Mouse (Mus musculus) liver, embryonic 15.5 days (tissue): ENCODE measurements around the gene Ggps1. TPM values are rescaled to one million over a fixed set of nuclear protein-coding genes. Genes with fewer than 3 reads are reported as not detected.
"Not testable (repeated sequence)": the region's sequence is repeated elsewhere in the genome, so short reads cannot be mapped to it uniquely, and the experiment has no call there.

Source experiments
- ATAC-seq: fragments of 200-750 bp; cut with Nextera tagmentation; 2 replicates; pipeline ENCODE4 v1.8.0; 2017; ENCODE audit warnings: moderate number of reproducible peaks, mild to moderate bottlenecking, moderate library complexity; ENCODE audit not compliant: insufficient read depth
- H3K27ac ChIP-seq: fragments of 300-500 bp; sonication (generic); replicated peaks from 2 replicates; pipeline ENCODE4 v1.5.1; 2015; ENCODE audit warnings: mild to moderate bottlenecking, inconsistent platforms
- H3K27me3 ChIP-seq: fragments of 300-500 bp; sonication (generic); 2 replicates; pipeline ENCODE4 v1.6.1; 2015; ENCODE audit warnings: mild to moderate bottlenecking, inconsistent platforms
- H3K36me3 ChIP-seq: fragments of 300-500 bp; sonication (generic); replicated peaks from 2 replicates; pipeline ENCODE4 v1.6.1; 2015; ENCODE audit warnings: moderate library complexity, mild to moderate bottlenecking, inconsistent platforms
- H3K4me1 ChIP-seq: fragments of 300-500 bp; sonication (generic); replicated peaks from 2 replicates; pipeline ENCODE4 v1.6.1; 2015; ENCODE audit warnings: inconsistent platforms
- H3K4me2 ChIP-seq: fragments of 300-500 bp; sonication (generic); 2 replicates; pipeline ENCODE4 v1.6.1; 2015; ENCODE audit warnings: moderate library complexity, mild to moderate bottlenecking, inconsistent platforms
- H3K4me3 ChIP-seq: fragments of 300-500 bp; sonication (generic); replicated peaks from 2 replicates; pipeline ENCODE4 v1.5.1; 2015; ENCODE audit warnings: mild to moderate bottlenecking, inconsistent platforms
- H3K9ac ChIP-seq: fragments of 300-500 bp; sonication (generic); 2 replicates; pipeline ENCODE4 v1.6.1; 2015; ENCODE audit warnings: moderate library complexity, mild to moderate bottlenecking, inconsistent platforms
- H3K9me3 ChIP-seq: fragments of 300-500 bp; sonication (generic); replicated peaks from 2 replicates; pipeline ENCODE4 v1.6.1; 2016; ENCODE audit warnings: inconsistent platforms
- WGBS: fragments of 180-500 bp; shearing (Covaris S2); methylation state at CpG from one replicate; pipeline ENCODE4 v1.1.7; 2015; ENCODE audit warnings: mixed read lengths; ENCODE audit not compliant: insufficient replicate concordance; 5-methylcytosine and 5-hydroxymethylcytosine counted together
- polyA plus RNA-seq: library from polyadenylated mRNA; unstranded; fragments of >200 nt; fragmentation: Nextera tagmentation; extraction: Ambion mirVana; gene quantifications from 2 replicates; pipeline ENCODE4 v1.2.1, GENCODE M21; 2015

Ggps1 gene
- polyA plus RNA-seq, 1 experiment from 2014 or later, result 11.3 TPM

DNA sequence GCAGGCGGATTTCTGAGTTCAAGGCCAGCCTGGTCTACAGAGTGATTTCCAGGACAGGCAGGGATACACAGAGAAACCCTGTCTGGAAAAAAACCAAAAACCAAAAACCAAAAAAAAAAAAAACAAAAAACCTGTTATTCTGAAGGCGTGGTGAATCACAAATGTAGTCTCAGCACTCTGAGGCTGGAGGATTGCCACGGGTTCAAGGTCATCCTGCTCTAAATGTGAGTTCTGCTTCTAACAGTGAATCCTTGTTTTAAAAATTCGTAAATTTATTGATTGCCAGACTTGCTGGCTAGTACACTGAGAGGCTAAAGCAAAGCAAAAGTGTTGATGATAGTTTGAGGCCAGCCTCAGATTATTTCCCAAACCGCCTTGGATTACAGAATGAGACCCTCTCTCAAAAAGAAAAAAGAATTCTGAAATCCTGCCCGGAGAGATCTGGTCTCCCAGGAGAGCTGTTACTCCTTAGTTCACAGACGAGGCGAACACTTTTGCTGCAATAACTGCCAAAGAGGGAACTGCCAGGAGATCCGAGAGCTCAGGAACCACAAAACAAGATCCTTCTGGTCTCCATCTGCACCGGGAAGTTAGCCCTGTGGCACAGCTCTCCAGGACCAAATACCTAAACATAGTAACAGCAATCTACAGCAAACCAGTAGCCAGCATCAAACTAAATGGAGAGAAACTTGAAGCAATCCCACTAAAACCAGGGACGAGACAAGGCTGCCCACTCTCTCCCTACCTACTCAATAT, 27.2 kb downstream of the Ggps1 start:
- Histone ChIP-seq H3K9ac (no peak overlapping the region), H3K36me3 (peaks cover 3% of the 10 kb centered on the region; the same call in 1 of the 2 replicates), H3K9me3 (no peaks in the 10 kb centered on the region), H3K27me3 (no peaks in the 10 kb centered on the region), H3K27ac (peak overlapping the region; percentile 42; the same call in 1 of the 2 replicates), H3K4me1 (peaks cover 73% of the 10 kb centered on the region), H3K4me2 (no peak overlapping the region), H3K4me3 (no peak overlapping the region)
- ATAC-seq, result no peak
- WGBS, result 82% methylated on average over 11 of the region's 11 CpGs

DNA sequence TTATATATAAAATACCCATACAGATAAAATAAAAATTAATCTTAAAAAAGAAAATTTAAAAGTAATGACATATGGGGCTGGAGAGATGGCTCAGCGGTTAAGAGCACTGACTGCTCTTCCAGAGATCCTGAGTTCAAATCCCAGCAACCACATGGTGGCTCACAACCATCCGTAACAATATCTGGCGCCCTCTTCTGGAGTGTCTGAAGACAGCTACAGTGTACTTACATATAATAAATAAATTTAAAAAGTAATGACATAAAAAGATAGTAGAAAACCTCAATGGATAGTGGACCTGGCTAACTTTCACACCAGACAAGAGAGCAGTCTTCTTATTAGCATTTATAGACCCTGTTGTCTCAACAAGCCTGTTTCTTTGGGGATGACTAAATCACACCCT, 27.9 kb downstream of the Ggps1 start:
- not testable (repeated sequence) for H3K4me3 ChIP-seq, H3K4me2 ChIP-seq, H3K27me3 ChIP-seq, H3K9ac ChIP-seq, ATAC-seq, H3K36me3 ChIP-seq, H3K9me3 ChIP-seq
- 80% methylated on average over 3 of the region's 3 CpGs for WGBS
- peaks cover 76% of the 10 kb centered on the region for H3K4me1 ChIP-seq
- H3K27ac ChIP-seq, result peak overlapping the region; percentile 93

DNA sequence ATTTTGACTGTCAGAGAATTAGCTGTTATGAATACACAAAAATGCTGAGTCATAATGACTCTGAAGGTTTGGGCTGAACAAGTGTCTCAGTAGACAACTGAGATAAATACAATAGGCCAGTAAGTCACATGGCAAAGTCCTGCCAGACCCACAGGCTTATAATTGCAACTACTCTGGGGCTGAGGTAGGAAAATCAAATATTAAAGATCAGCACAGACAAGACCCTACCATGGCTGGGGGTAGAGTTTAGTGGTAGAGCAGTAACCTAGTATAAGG, 29.3 kb downstream of the Ggps1 start:
- Histone ChIP-seq H3K9ac (no peak overlapping the region), H3K4me1 (peaks cover 86% of the 10 kb centered on the region), H3K9me3 (no peaks in the 10 kb centered on the region), H3K4me2 (peak overlapping the region; percentile 54), H3K4me3 (no peak overlapping the region), H3K36me3 (peaks cover 4% of the 10 kb centered on the region), H3K27me3 (no peaks in the 10 kb centered on the region), H3K27ac (peak overlapping the region; percentile 93)
- peak; percentile 85 for ATAC-seq

GRCm38 (mm10) chr13:14033309-14034072, 29.8 kb downstream of the Ggps1 start:
- peak overlapping the region; percentile 54 for H3K4me2 ChIP-seq
- peaks cover 84% of the 10 kb centered on the region for H3K4me1 ChIP-seq
- H3K4me3 ChIP-seq, result no peak overlapping the region
- ATAC-seq, result peak; percentile 78
- peak overlapping the region; percentile 18; the same call in 1 of the 2 replicates for H3K9ac ChIP-seq
- H3K36me3 ChIP-seq, result peaks cover 8% of the 10 kb centered on the region
- peak overlapping the region; percentile 93 for H3K27ac ChIP-seq
- H3K27me3 ChIP-seq, result no peaks in the 10 kb centered on the region
- 17% methylated on average over 5 of the region's 5 CpGs for WGBS
- no peaks in the 10 kb centered on the region for H3K9me3 ChIP-seq

GRCm38 (mm10) chr13:14026154-14026820, 37.0 kb downstream of the Ggps1 start:
- Histone ChIP-seq H3K9ac (no peak overlapping the region), H3K27ac (peak overlapping the region; percentile 41; the same call in 1 of the 2 replicates), H3K27me3 (no peaks in the 10 kb centered on the region), H3K4me3 (no peak overlapping the region), H3K4me1 (peaks cover 43% of the 10 kb centered on the region), H3K9me3 (no peaks in the 10 kb centered on the region), H3K4me2 (no peak overlapping the region), H3K36me3 (peaks cover 33% of the 10 kb centered on the region)
- ATAC-seq, result no peak
- WGBS, result 73% methylated on average over 6 of the region's 6 CpGs

- no peak overlapping the region for H3K27ac ChIP-seq
- H3K9me3 ChIP-seq, result no peaks in the 10 kb centered on the region
- no peaks in the 10 kb centered on the region for H3K27me3 ChIP-seq
- no peak for ATAC-seq
- no peak overlapping the region for H3K9ac ChIP-seq
- H3K36me3 ChIP-seq, result peaks cover 33% of the 10 kb centered on the region
- no peak overlapping the region for H3K4me3 ChIP-seq
- H3K4me1 ChIP-seq, result peaks cover 36% of the 10 kb centered on the region
- WGBS, result 86% methylated on average over 6 of the region's 6 CpGs
- no peak overlapping the region for H3K4me2 ChIP-seq
These were observed 37.7 kb downstream of the Ggps1 start for GRCm38 (mm10) chr13:14025554-14025953.

DNA sequence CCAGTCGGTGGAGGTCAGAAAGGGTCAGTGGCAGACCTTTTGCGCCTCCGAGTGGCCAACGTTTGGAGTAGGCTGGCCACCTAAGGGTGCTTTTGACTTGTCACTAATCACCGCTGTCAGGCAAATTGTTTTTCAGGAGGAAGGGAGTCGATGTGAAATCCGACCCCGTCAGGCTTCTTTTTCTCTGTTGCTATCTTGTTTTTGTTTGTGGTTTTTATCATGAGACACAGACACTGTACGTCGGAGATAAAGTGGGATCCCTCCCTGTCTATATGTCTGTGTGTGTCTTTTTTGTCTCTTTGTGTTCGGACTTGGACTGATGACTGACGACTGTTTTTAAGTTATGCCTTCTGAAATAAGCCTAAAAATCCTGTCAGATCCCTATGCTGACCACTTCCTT, 41.9 kb downstream of the Ggps1 start:
- Histone ChIP-seq H3K36me3 (peaks cover 40% of the 10 kb centered on the region), H3K27ac (peak overlapping the region; percentile 88), H3K4me3 (peak overlapping the region; percentile 32), H3K4me1 (peaks cover 32% of the 10 kb centered on the region), H3K4me2 (peak overlapping the region; percentile 56)
- not testable (repeated sequence) for H3K9ac ChIP-seq, H3K9me3 ChIP-seq, H3K27me3 ChIP-seq
- ATAC-seq, result peak; percentile 79
- WGBS, result 18% methylated on average over 12 of the region's 12 CpGs

DNA sequence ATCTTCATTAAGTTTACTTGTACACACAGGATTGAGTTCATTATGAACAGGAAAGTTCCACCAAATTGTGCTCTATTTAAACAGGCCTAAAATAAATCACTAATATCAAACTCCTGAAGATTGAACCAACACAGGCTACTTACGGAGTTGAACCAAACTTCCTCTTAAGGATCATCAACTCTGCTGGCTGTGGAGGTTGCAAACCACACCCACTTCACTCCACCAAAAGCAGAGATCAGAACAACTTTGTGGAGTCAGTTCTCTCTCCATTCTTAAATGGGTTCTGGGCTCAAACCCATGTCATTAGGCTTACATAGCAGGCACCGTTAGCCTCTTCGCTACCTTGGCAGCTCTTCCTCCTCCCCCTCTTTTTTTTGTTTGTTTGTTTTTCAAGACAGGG, 44.4 kb downstream of the Ggps1 start:
- Histone ChIP-seq H3K4me2 (no peak overlapping the region), H3K9ac (no peak overlapping the region), H3K4me1 (peaks cover 27% of the 10 kb centered on the region), H3K4me3 (no peak overlapping the region), H3K9me3 (no peaks in the 10 kb centered on the region), H3K36me3 (peaks cover 46% of the 10 kb centered on the region), H3K27me3 (no peaks in the 10 kb centered on the region), H3K27ac (peak overlapping the region; percentile 76)
- 68% methylated on average over 3 of the region's 3 CpGs for WGBS
- no peak for ATAC-seq

GRCm38 (mm10) chr13:14018283-14018682, 45.0 kb downstream of the Ggps1 start:
- H3K9me3 ChIP-seq, result no peaks in the 10 kb centered on the region
- H3K4me3 ChIP-seq, result no peak overlapping the region
- H3K4me1 ChIP-seq, result peaks cover 27% of the 10 kb centered on the region
- ATAC-seq, result peak; percentile 77
- H3K9ac ChIP-seq, result no peak overlapping the region
- H3K27me3 ChIP-seq, result no peaks in the 10 kb centered on the region
- H3K27ac ChIP-seq, result peak overlapping the region; percentile 76
- no peak overlapping the region for H3K4me2 ChIP-seq
- peaks cover 50% of the 10 kb centered on the region for H3K36me3 ChIP-seq

- ATAC-seq, result no peak
- H3K36me3 ChIP-seq, result peaks cover 70% of the 10 kb centered on the region
- H3K9ac ChIP-seq, result no peak overlapping the region
- peaks cover 43% of the 10 kb centered on the region for H3K4me1 ChIP-seq
- no peaks in the 10 kb centered on the region for H3K27me3 ChIP-seq
- WGBS, result 82% methylated on average over 6 of the region's 6 CpGs
- no peak overlapping the region for H3K4me2 ChIP-seq
- no peaks in the 10 kb centered on the region for H3K9me3 ChIP-seq
- no peak overlapping the region for H3K4me3 ChIP-seq
- no peak overlapping the region for H3K27ac ChIP-seq
These were observed 47.7 kb downstream of the Ggps1 start for GRCm38 (mm10) chr13:14015609-14016008.

DNA sequence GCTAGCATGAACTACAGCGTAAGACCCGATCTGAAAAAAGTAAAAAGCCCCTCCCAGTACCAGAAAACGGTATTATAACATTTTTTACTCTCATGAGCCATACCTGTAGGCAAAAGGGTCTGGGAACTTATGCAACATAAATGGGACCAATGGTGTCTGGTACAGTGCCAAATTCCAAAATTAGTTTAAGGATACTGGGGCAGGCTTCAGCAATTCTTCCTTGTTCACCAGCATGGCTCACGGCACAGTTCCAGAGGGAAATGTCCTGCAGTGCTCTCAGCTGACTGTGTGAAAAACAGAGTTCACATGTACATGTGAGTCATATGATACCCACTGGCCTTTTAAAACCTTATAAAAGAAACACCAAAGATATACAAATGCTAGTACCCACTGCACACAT, 48.7 kb downstream of the Ggps1 start:
- H3K9ac ChIP-seq, result no peak overlapping the region
- H3K36me3 ChIP-seq, result peaks cover 71% of the 10 kb centered on the region
- H3K27me3 ChIP-seq, result no peaks in the 10 kb centered on the region
- H3K4me2 ChIP-seq, result no peak overlapping the region
- no peaks in the 10 kb centered on the region for H3K9me3 ChIP-seq
- H3K4me1 ChIP-seq, result peaks cover 42% of the 10 kb centered on the region
- no peak overlapping the region for H3K4me3 ChIP-seq
- H3K27ac ChIP-seq, result no peak overlapping the region
- no peak for ATAC-seq
- WGBS, result 90% methylated on average over 4 of the region's 4 CpGs
